Mouse (Mus musculus) B cell, adult (primary cell): Measurements from ENCODE around the gene Gm20479. TPM values are rescaled to one million over a fixed set of nuclear protein-coding genes. Genes with fewer than 3 reads are reported as not detected.

ENCODE experiments used
- total RNA-seq: library from RNA; stranded (reverse); gene quantifications from 4 replicates; pipeline ENCODE4 v1.2.4, GENCODE M21; 2023; ENCODE audit not compliant: inconsistent age

Gene Gm20479
- not detected in 4 replicates for total RNA-seq

GRCm38 (mm10) chr7:27356861-27357594 lies at the start of gene Gm20479:
Gene Gm20479 (minus strand): TSS chr7:27357419.

GRCm38 (mm10) chr7:27355745-27356240 lies 1.4 kb downstream of the Gm20479 start, which contains the start of gene Shkbp1:
Gene Shkbp1 (minus strand): TSS chr7:27356019.

GRCm38 (mm10) chr7:27337175-27337853 lies 19.9 kb downstream of the Gm20479 start, which contains the start of gene Ltbp4:
Gene Ltbp4 (minus strand): TSS chr7:27337692.

Other genes starting within 250 kb of the Gm20479 start
- gene Cyp2f2, start 237.5 kb downstream of the Gm20479 start, total RNA-seq: not detected in 4 replicates
- gene Cyp2t4, start 203.7 kb downstream of the Gm20479 start, total RNA-seq: not detected in 4 replicates
- gene Egln2, start 190.6 kb downstream of the Gm20479 start, total RNA-seq: 226 to 254 TPM (median 243 TPM) in 4 replicates
- 167 to 187 TPM (median 176 TPM) in 4 replicates for gene Rab4b, start 178.5 kb downstream of the Gm20479 start, total RNA-seq
- not detected in 4 replicates for gene Gm21983, start 176.3 kb downstream of the Gm20479 start, total RNA-seq
- 0.57 to 1.5 TPM (median 0.90 TPM) in 3 of 4 replicates, not detected in the other for gene Mia, start 176.3 kb downstream of the Gm20479 start, total RNA-seq
- 15.0 to 18.0 TPM (median 16.3 TPM) in 4 replicates for gene BC024978, start 161.6 kb downstream of the Gm20479 start, total RNA-seq
- 98.7 to 129 TPM (median 118 TPM) in 4 replicates for gene Snrpa, start 161.1 kb downstream of the Gm20479 start, total RNA-seq
- gene Itpkc, start 128.8 kb downstream of the Gm20479 start, total RNA-seq: 16.9 to 22.1 TPM (median 20.3 TPM) in 4 replicates
- gene Coq8b, start 124.4 kb downstream of the Gm20479 start, total RNA-seq: 25.8 to 31.0 TPM (median 27.4 TPM) in 4 replicates
- gene Numbl, start 99.0 kb downstream of the Gm20479 start, total RNA-seq: 1.4 to 3.2 TPM (median 1.6 TPM) in 4 replicates
- 0.87 to 0.97 TPM (median 0.93 TPM) in 4 replicates for gene Ltbp4, start 19.7 kb downstream of the Gm20479 start, total RNA-seq
- gene Shkbp1, start 1.4 kb downstream of the Gm20479 start, total RNA-seq: 87.2 to 119 TPM (median 99.9 TPM) in 4 replicates
- gene Sptbn4, start 90.3 kb upstream of the Gm20479 start, total RNA-seq: 0.16 to 0.55 TPM (median 0.27 TPM) in 3 of 4 replicates, not detected in the other
- 75.0 to 85.2 TPM (median 79.0 TPM) in 4 replicates for gene Blvrb, start 90.6 kb upstream of the Gm20479 start, total RNA-seq
- gene Sertad3, start 116.3 kb upstream of the Gm20479 start, total RNA-seq: 14.7 to 18.5 TPM (median 17.4 TPM) in 4 replicates
- gene Sertad1, start 129.5 kb upstream of the Gm20479 start, total RNA-seq: 31.6 to 37.1 TPM (median 34.2 TPM) in 4 replicates
- 0.19 to 0.54 TPM (median 0.30 TPM) in 4 replicates for gene Prx, start 141.9 kb upstream of the Gm20479 start, total RNA-seq
- gene Hipk4, start 165.8 kb upstream of the Gm20479 start, total RNA-seq: not detected in 4 replicates
- gene Pld3, start 195.8 kb upstream of the Gm20479 start, total RNA-seq: 68.5 to 87.0 TPM (median 74.4 TPM) in 4 replicates
- 20.9 to 32.4 TPM (median 26.2 TPM) in 4 replicates for gene 2310022A10Rik, start 195.8 kb upstream of the Gm20479 start, total RNA-seq
- 99.7 to 109 TPM (median 105 TPM) in 4 replicates for gene Akt2, start 234.1 kb upstream of the Gm20479 start, total RNA-seq